Mouse (Mus musculus): ENCODE results near the gene Tnfaip8l3.

The Tnfaip8l3 gene

DNA sequence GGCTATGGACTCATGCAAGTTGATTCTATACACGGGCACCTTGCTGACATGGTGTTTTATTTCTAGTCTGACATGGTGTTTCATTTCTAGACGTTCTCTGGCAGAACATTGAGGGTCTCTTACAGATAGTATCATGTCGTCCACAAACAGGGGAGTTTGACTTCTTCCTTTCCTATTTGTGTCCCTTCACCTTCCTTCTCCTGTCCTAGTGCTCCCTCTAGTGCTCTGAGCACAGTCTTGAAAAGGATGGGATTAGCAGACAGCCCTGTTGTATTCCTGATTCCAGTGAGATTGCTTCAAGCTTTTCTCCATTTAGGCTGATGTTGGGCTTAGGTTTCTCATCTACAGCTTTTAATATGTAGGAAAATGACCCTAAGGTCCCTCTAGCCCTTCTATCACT lies 81.2 kb downstream of the Tnfaip8l3 start:
- DNase-seq = peak; percentile 55

DNA sequence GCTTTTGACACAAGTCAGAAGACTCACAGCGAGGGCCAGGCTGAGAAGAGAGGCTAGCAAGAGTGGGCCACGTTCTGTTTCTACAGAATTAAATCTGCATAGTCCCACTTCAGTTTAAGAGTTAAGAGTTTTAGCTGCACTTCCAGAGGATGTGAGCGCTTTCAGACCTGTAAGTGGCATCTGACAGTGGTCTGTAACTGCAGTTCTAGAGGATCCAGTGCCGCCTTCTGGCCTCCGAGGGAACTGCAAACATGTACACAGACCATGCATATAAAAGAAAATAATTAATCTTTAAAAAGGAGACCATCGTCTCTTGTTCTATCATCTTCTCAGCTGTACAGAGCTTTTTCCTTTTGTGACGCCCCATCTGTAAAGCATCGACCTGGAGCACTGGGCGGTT lies 83.3 kb downstream of the Tnfaip8l3 start:
- DNase-seq = no peak

DNA sequence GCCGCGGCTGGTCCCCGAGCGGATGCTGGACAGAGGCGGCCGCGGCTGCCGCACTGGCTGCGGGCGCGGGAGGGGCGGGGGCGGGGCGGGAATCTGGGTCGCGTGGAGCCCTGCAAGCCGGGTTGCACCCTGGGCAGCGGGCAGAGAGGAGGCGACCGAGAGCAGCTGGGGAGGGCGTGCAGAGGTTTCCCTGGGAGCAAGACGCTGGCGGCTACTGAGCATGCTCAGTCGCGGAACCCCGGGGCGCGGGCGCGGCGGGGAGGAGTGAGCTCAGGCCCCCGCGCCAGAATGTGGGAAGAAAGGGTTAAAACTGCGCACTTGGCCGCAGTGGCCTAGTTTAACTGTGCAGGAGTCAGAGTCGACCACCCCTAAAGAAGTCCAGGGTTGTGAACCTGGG lies 93.1 kb downstream of the Tnfaip8l3 start, which contains the start of gene Elmod1:
TSS of gene Elmod1 (minus strand) at position 180 of the 397 bp plus-strand sequence.
- peak; percentile 73 for DNase-seq

DNA sequence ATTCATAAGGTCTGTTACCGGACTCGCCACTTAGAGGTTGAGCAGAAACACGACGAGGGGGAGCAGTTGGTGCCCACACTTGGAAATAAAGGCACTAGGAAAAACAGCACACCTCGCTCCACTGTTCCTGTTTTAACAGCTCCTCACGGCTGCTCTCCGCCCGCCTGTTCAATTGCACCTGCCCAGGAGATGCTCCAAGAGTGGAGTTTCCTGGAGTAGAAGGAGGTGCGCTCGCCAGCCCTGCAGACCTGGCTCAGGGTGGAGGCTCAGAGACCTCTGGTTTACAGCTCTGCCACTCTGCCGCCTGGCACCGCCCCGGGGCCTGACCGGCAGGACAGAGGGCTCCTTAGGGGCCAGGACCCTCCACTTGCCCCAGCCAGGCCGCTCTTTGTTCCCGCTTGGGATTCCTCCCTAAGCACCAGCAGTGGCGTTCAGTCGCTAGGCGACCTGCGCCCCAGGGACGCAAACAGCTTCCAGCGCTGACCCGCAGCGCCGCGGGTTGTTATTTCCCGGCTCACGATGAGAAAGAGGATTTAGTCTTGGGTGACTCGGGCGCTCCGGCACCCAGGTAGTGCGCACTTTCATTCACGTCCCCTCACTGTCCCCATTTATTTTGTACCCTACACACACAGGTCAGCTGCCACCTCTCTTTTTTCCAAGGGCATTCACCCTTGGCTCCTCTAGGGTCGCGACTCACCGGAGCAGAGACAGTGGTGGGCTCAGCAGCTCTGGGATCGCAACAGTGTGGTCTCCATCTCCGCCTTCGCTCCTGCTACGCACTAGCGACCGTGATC lies 93.7 kb downstream of the Tnfaip8l3 start:
- no peak for DNase-seq

DNA sequence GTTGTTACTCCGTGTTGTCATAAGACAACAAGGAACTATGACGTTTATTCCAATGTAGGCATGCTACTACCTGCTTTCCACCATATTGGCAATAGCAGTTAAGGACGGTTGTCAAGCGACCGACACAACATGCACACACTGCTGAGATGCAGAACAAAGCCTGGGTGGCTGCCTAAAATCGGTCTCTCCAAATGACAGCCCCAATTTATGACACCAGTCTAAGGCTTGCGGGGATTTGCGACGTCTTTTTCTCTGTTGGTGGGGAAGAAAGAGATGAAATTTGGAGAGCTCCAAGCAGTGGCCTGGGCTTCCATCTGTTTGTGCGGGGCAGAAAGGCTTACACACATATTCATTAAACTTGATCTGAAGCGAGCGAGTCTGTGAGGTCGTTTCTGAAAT lies 94.3 kb downstream of the Tnfaip8l3 start:
- peak; percentile 33 for DNase-seq

Measured in layer of hippocampus, adult 9-11 months (tissue).